Mouse (Mus musculus) mouse trophoblast stem cell (cell line): ENCODE data around the gene Prdx6.
"Not testable (repeated sequence)": the region's sequence is repeated elsewhere in the genome, so short reads cannot be mapped to it uniquely, and the experiment has no call there.

ENCODE experiments used
- in situ Hi-C, 2 experiments: fragments of 300-500 bp; cut with MseI, MboI; formaldehyde crosslinking; loops; 2 replicates in 1 of 2; 3 replicates in 1 of 2; pipeline ENCODE4 v1.15.1; 2025

The Prdx6 gene

GRCm38 (mm10) chr1:161251417-161252265, 622 bp upstream of the Prdx6 start:
- in situ Hi-C loops, result no loop called here

- in situ Hi-C loops, result no loop called here
These were observed 902 bp downstream of the Prdx6 start for GRCm38 (mm10) chr1:161250031-161250603.

- in situ Hi-C loops, result no loop called here
These were observed 1.6 kb downstream of the Prdx6 start for GRCm38 (mm10) chr1:161249442-161249841.

- in situ Hi-C loops, result no loop called here
These were observed 2.3 kb downstream of the Prdx6 start for GRCm38 (mm10) chr1:161248685-161249084.

GRCm38 (mm10) chr1:161247643-161248580, 3.1 kb downstream of the Prdx6 start:
- in situ Hi-C loops, result no loop called here

- in situ Hi-C loops, result no loop called here
These were observed 3.8 kb downstream of the Prdx6 start for GRCm38 (mm10) chr1:161247176-161247575.

GRCm38 (mm10) chr1:161237750-161238149, 13.3 kb downstream of the Prdx6 start:
- in situ Hi-C loops, result no loop called here

GRCm38 (mm10) chr1:161237339-161237738, 13.7 kb downstream of the Prdx6 start:
- in situ Hi-C loops, result no loop called here

- in situ Hi-C loops, result no loop called here
These were observed 17.7 kb downstream of the Prdx6 start for GRCm38 (mm10) chr1:161233226-161233839.

- in situ Hi-C loops, result no loop called here
These were observed 18.8 kb downstream of the Prdx6 start for GRCm38 (mm10) chr1:161232181-161232580.

- in situ Hi-C loops, result loop anchor here in 1 of 2 experiments (5.0 kb wide), 1 partner anchor 57 kb away; no protein-coding TSS in a partner anchor
These were observed 26.2 kb downstream of the Prdx6 start for GRCm38 (mm10) chr1:161224837-161225236.

- in situ Hi-C loops, result loop anchor here (5.0 kb wide), 2 partner anchors 62 to 67 kb away; no protein-coding TSS in a partner anchor
These were observed 31.2 kb downstream of the Prdx6 start for GRCm38 (mm10) chr1:161219816-161220215.

- in situ Hi-C loops, result no loop called here
These were observed 36.6 kb downstream of the Prdx6 start for GRCm38 (mm10) chr1:161214465-161214864.

GRCm38 (mm10) chr1:161199856-161200255, 51.2 kb downstream of the Prdx6 start:
- in situ Hi-C loops, result no loop called here

GRCm38 (mm10) chr1:161196364-161196763, 54.7 kb downstream of the Prdx6 start:
- in situ Hi-C loops, result not testable (repeated sequence)

GRCm38 (mm10) chr1:161195541-161196351, 55.3 kb downstream of the Prdx6 start:
- in situ Hi-C loops, result no loop called here

- in situ Hi-C loops, result no loop called here
These were observed 60.6 kb downstream of the Prdx6 start for GRCm38 (mm10) chr1:161190253-161190910.
